20 mouse cellular contexts compared by ENCODE assay signal in the genomic region with DNA sequence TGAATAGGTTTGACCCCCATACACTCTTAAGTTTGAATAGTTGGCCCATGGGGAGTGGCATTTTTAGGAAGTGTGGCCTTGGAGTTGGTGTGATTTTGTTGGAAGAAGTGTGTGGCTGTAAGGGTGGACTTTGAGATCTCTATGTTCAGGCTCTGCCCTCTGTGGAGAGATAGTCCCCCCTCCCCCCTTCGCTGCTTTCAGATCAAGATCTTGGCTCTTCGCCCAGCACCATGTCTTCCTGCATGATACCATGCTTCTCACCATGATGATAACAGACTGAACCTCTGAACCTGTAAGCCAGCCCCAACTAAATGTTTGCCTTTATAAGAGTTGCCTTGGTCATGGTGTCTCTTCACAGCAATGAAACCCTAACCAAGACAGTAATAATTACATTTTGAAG. TPM values are rescaled to one million over a fixed set of nuclear protein-coding genes. Genes with fewer than 3 reads are reported as not detected.
"Had no signal": no experiment of that assay in that cellular context is flagged by ENCODE, and none has a peak within 500 bp of the region (broad histone marks: within the 10 kb centered on the region; RNA-seq: fewer than 3 reads in every experiment).

No protein-coding gene starts in this region.

- H3K27me3 ChIP-seq: lung, embryonic 15.5 days; midbrain, embryonic 13.5 days; midbrain, embryonic 15.5 days; neural tube, embryonic 12.5 days had no signal

- H3K27ac ChIP-seq: lung, embryonic 15.5 days; macrophage; midbrain, embryonic 13.5 days; midbrain, embryonic 15.5 days; neural tube, embryonic 12.5 days had no signal

- H3K4me1 ChIP-seq: lung, embryonic 15.5 days; midbrain, embryonic 13.5 days; midbrain, embryonic 15.5 days; neural tube, embryonic 12.5 days had no signal

- ATAC-seq: liver, postnatal 0 days; lung, postnatal 0 days; midbrain, embryonic 13.5 days; midbrain, embryonic 15.5 days had no signal

- DNase-seq: liver, postnatal 0 days; lung, adult 2 months; lung, postnatal 14 days; lung, postnatal 36 days; right cerebral cortex, postnatal 14 days; spleen, adult 18-20 months; thymus, adult 18-20 months; thymus, postnatal 14 days; thymus, postnatal 36 days had no signal

- H3K4me2 ChIP-seq: lung, embryonic 15.5 days; midbrain, embryonic 11.5 days; midbrain, embryonic 13.5 days; midbrain, embryonic 15.5 days; neural tube, embryonic 12.5 days had no signal

- H3K9ac ChIP-seq: liver, postnatal 0 days; lung, embryonic 15.5 days; midbrain, embryonic 13.5 days; midbrain, embryonic 15.5 days; neural tube, embryonic 12.5 days had no signal

- H3K9me3 ChIP-seq: lung, embryonic 15.5 days; midbrain, embryonic 13.5 days; midbrain, embryonic 15.5 days; neural tube, embryonic 12.5 days had no signal

- H3K4me3 ChIP-seq: lung, embryonic 15.5 days; megakaryocyte, embryonic 14.5 days; midbrain, embryonic 13.5 days; midbrain, embryonic 15.5 days; neural tube, embryonic 12.5 days had no signal

- H3K36me3 ChIP-seq: lung, embryonic 15.5 days; midbrain, embryonic 13.5 days; midbrain, embryonic 15.5 days; neural tube, embryonic 12.5 days had no signal

RNA-seq across cellular contexts. Expression of gene 1810049J17Rik, which starts 29.9 kb away (rescaled TPM):
- total RNA-seq: midbrain, postnatal 0 days; monocyte, adult 5-6 weeks; neutrophil, adult 5-6 weeks had no signal
- polyA plus RNA-seq: lung, adult 2 months had no signal
